Mouse (Mus musculus): ENCODE data around the gene Cobl. TPM values are rescaled to one million over a fixed set of nuclear protein-coding genes. Genes with fewer than 3 reads are reported as not detected.

Gene Cobl
- polyA plus RNA-seq (2014; fragmentation: Nextera tagmentation; extraction: Ambion mirVana) = 7.2 and 8.2 TPM in 2 replicates

DNA sequence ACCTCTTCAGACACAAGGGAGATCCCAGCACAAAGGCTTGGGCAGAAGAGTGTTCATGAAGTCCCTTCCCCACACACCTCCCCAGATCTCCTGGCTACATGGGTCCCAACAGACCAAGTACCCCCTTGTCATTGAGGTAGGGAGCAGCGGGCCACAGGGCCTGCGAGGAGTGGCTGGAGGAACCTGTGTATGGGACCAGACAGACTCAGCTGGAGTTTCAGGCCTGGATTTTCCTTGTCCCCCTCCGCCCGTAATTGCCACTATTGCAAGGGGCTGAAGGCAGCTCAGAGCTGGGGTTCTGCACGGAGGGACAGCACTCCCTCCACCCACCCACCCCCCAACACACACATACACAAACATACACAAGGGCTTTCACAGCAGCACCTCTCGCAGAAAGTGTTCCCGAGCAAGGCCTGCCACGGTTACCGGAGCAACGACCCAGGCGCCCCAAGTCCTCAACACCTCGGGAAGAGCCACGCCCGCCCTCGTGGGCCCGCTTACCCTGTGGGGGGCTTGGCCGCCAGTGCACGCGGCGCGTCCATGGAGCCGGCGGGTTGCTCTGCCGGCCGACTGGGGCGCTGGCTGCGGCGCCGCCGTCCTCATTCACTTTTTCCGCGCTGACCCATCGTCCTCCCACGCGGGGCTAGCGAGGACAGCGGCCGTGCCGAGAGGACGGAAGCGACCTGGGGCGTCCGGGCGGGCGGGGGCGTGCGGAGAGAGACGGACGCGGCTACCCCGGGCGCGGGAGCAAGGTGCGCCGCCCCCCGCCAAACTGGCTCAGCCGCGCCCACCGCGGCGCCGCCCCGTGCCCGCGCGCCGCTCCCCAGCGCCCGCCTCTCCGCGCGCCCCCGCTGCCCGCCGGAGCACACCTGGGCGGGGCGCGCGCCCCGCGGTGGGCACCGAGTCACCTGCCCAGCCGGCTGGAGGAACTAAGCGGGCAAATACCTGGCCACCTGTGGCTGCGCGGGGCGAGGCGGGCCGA is at the start of gene Cobl:
Gene Cobl, minus strand, starts transcription at position 780 of the 982 bp plus-strand sequence.
- Histone ChIP-seq H3K9ac (ENCODE audit: low read depth, low read length) (peak within 1 kb of the TSS; percentile 54), H3K4me1 (replicated peaks; ENCODE audit: control insufficient read depth, insufficient read depth, low read length) (no peaks in the 10 kb centered on the region; the same call in 1 of the 2 replicates), H3K4me3 (ENCODE audit: low read depth, low read length) (peak within 1 kb of the TSS; percentile 62), H3K9me3 (ENCODE audit: control insufficient read depth, low read length) (no peaks in the 10 kb centered on the region), H3K36me3 (ENCODE audit: control insufficient read depth, insufficient read depth, low read length) (no peaks in the 10 kb centered on the region), H3K27ac (ENCODE audit: low read depth, low read length) (no peak within 1 kb of the TSS), H3K27me3 (replicated peaks; ENCODE audit: control insufficient read depth, insufficient read depth, low read length) (peaks cover 26% of the 10 kb centered on the region), H3K4me2 (peak within 1 kb of the TSS; percentile 76)
- 1% methylated on average over 75 of the region's 89 CpGs for WGBS
- peak; percentile 41 for DNase-seq (ENCODE audit: low spot score)
- peak; percentile 45 for ATAC-seq (replicated peaks; ENCODE audit: low FRiP score)

DNA sequence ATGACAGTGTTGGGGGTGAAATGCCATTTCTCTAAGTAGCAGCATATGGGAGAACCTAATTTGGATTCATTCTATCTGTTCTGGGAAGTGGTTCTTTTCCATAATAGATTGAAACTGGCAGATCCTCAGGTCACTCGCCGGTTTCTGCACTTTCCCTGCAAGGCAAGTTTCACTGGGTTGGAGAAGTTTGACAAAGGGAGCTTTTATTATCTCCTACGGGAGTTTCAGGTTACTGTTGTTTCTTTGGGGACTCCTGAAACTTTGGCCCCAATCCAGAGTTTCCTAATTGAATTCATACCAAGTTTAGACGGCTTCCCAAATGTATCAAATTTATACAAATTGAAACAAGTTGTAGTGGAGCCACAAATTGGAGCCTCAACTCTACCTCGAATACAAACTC is 49.0 kb upstream of the Cobl start:
- WGBS = 55% methylated on average over 5 of the region's 5 CpGs
- Histone ChIP-seq H3K4me2 (no peak overlapping the region), H3K4me1 (replicated peaks; ENCODE audit: control insufficient read depth, insufficient read depth, low read length) (no peaks in the 10 kb centered on the region), H3K36me3 (ENCODE audit: control insufficient read depth, insufficient read depth, low read length) (no peaks in the 10 kb centered on the region), H3K27ac (ENCODE audit: low read depth, low read length) (no peak overlapping the region), H3K27me3 (replicated peaks; ENCODE audit: control insufficient read depth, insufficient read depth, low read length) (no peaks in the 10 kb centered on the region), H3K9me3 (ENCODE audit: control insufficient read depth, low read length) (no peaks in the 10 kb centered on the region), H3K4me3 (ENCODE audit: low read depth, low read length) (no peak overlapping the region), H3K9ac (ENCODE audit: low read depth, low read length) (no peak overlapping the region)
- DNase-seq (ENCODE audit: low spot score) (no peak), ATAC-seq (replicated peaks; ENCODE audit: low FRiP score) (no peak)

DNA sequence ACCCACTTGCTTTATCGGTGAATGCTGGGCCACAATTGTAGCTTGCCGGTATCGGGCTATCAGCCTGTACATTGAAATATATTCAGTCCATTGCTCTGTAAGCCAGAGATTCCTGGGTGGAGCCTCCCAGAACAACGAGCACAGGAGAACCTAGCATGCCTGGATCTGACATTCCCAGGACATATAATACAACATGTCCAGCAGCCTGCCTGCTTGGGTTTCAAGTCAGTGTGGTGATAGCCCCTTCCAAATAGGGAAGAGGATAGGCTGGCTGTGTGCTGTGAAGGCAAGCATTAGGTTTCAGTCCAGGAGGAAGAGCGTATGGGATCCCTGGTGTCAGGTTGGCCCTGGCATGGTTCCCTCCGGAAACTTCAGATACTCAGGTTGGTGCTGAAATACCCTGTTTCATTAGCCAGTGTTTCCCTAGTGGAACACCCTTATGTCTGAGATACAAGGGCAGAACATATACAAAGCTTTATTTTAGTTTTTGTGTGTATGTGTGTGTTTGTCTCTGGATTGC is 41.7 kb upstream of the Cobl start:
- Histone ChIP-seq H3K27me3 (replicated peaks; ENCODE audit: control insufficient read depth, insufficient read depth, low read length) (no peaks in the 10 kb centered on the region), H3K36me3 (ENCODE audit: control insufficient read depth, insufficient read depth, low read length) (no peaks in the 10 kb centered on the region), H3K4me3 (ENCODE audit: low read depth, low read length) (no peak overlapping the region), H3K4me1 (replicated peaks; ENCODE audit: control insufficient read depth, insufficient read depth, low read length) (no peaks in the 10 kb centered on the region), H3K27ac (ENCODE audit: low read depth, low read length) (no peak overlapping the region), H3K4me2 (no peak overlapping the region), H3K9me3 (ENCODE audit: control insufficient read depth, low read length) (no peaks in the 10 kb centered on the region), H3K9ac (ENCODE audit: low read depth, low read length) (no peak overlapping the region)
- WGBS = 82% methylated on average over 6 of the region's 6 CpGs
- DNase-seq (ENCODE audit: low spot score) = no peak
- ATAC-seq (replicated peaks; ENCODE audit: low FRiP score) = no peak

DNA sequence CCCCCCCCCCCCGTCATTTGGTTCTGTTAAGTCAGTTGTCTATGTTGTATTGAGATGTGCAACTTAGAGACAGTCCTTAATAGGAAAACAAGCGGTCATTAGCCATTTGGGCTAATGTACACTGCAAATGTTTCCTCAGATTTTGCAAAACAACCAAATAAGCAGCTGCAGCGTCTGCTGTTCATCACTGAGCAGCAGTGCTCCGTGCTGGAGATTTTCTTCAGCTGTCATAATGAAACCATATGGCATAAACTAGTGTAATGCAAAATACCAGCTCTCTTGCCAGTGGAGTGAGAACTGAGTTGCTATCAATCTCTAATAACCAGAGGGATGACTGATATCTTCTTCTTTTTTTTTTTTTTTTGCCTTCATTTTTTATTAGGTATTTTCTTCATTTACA is 39.0 kb upstream of the Cobl start:
- no peaks in the 10 kb centered on the region for H3K4me1 ChIP-seq (replicated peaks; ENCODE audit: control insufficient read depth, insufficient read depth, low read length)
- H3K27ac ChIP-seq (ENCODE audit: low read depth, low read length) = no peak overlapping the region
- no peaks in the 10 kb centered on the region for H3K27me3 ChIP-seq (replicated peaks; ENCODE audit: control insufficient read depth, insufficient read depth, low read length)
- 81% methylated on average over 4 of the region's 4 CpGs for WGBS
- H3K9me3 ChIP-seq (ENCODE audit: control insufficient read depth, low read length) = no peaks in the 10 kb centered on the region
- DNase-seq (ENCODE audit: low spot score) (no peak), ATAC-seq (replicated peaks; ENCODE audit: low FRiP score) (no peak)
- no peaks in the 10 kb centered on the region for H3K36me3 ChIP-seq (ENCODE audit: control insufficient read depth, insufficient read depth, low read length)
- no peak overlapping the region for H3K4me2 ChIP-seq
- no peak overlapping the region for H3K4me3 ChIP-seq (ENCODE audit: low read depth, low read length)
- no peak overlapping the region for H3K9ac ChIP-seq (ENCODE audit: low read depth, low read length)

DNA sequence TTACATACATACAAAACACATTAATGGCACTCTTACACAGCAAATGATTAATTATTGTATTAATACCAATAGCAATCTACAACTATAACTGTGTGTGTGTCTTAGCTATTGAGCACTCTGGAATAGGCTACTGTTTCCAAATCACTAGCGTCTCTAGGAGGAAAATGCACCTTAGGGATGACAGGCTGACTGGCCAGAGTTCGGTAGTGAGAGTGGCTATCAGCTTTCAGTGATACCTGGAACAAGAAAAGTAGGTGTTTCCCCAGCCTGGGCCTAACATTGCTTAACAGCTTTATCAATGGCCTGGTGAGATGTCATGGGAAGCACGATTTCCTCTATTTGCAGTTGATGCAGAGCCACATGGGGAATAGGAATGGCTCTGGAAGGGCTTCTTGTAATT is 37.0 kb upstream of the Cobl start:
- Histone ChIP-seq H3K4me3 (ENCODE audit: low read depth, low read length) (no peak overlapping the region), H3K4me1 (replicated peaks; ENCODE audit: control insufficient read depth, insufficient read depth, low read length) (no peaks in the 10 kb centered on the region), H3K9ac (ENCODE audit: low read depth, low read length) (no peak overlapping the region), H3K36me3 (ENCODE audit: control insufficient read depth, insufficient read depth, low read length) (no peaks in the 10 kb centered on the region), H3K4me2 (no peak overlapping the region), H3K9me3 (ENCODE audit: control insufficient read depth, low read length) (no peaks in the 10 kb centered on the region), H3K27me3 (replicated peaks; ENCODE audit: control insufficient read depth, insufficient read depth, low read length) (no peaks in the 10 kb centered on the region), H3K27ac (ENCODE audit: low read depth, low read length) (no peak overlapping the region)
- ATAC-seq (replicated peaks; ENCODE audit: low FRiP score) (no peak), DNase-seq (ENCODE audit: low spot score) (no peak)
- 80% methylated on average over 3 of the region's 3 CpGs for WGBS

DNA sequence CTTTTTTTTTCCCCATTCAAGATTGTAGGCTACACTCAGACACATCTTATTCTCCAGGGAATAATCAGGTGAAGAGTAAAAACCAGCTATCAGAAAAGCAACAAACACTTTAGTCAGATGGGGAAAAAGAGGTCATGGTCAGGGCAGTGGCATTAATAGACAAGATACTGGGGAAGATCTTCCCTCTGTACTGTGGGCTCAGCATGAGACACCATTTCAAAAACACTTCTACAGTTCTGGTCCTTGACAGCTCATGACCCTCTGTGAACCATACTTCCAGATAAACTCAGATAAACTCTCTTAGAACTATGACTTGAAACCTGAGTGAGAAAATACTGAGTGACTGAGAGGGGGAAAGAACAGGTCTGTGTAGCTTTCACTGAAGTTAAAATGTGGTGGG is 29.0 kb upstream of the Cobl start:
- Histone ChIP-seq H3K4me3 (ENCODE audit: low read depth, low read length) (no peak overlapping the region), H3K9me3 (ENCODE audit: control insufficient read depth, low read length) (no peaks in the 10 kb centered on the region), H3K36me3 (ENCODE audit: control insufficient read depth, insufficient read depth, low read length) (no peaks in the 10 kb centered on the region), H3K4me2 (no peak overlapping the region), H3K27me3 (replicated peaks; ENCODE audit: control insufficient read depth, insufficient read depth, low read length) (no peaks in the 10 kb centered on the region), H3K9ac (ENCODE audit: low read depth, low read length) (no peak overlapping the region), H3K27ac (ENCODE audit: low read depth, low read length) (no peak overlapping the region), H3K4me1 (replicated peaks; ENCODE audit: control insufficient read depth, insufficient read depth, low read length) (no peaks in the 10 kb centered on the region)
- ATAC-seq (replicated peaks; ENCODE audit: low FRiP score) (no peak), DNase-seq (ENCODE audit: low spot score) (no peak)

DNA sequence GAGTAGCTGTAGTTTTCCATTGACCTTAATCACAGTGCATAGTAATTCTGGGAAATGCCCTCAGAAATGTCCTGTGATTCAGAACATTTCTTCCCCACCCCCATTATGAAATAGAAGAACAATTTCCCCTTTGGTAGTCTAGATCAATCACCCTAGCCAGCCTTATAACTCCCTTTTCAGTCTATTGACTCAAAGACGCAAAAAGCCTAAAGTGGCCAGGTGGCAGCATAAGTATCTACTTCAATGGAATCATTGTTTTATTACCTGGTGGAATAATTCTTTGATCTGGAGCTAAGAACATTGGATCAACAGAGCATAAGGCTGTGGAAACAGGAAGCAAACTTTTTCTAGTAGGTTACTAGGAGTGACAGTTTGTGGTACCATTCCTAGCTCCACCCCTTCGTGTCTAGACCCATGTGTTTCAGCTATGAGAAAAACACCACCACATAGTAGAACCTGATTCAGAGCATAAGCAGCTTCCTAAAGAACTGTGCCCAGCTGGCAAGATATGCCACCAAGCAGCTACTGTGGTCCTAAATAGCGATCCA is 15.2 kb upstream of the Cobl start:
- no peak for DNase-seq (ENCODE audit: low spot score)
- no peaks in the 10 kb centered on the region for H3K4me1 ChIP-seq (replicated peaks; ENCODE audit: control insufficient read depth, insufficient read depth, low read length)
- H3K9me3 ChIP-seq (ENCODE audit: control insufficient read depth, low read length) = no peaks in the 10 kb centered on the region
- no peak for ATAC-seq (replicated peaks; ENCODE audit: low FRiP score)
- no peak overlapping the region for H3K4me3 ChIP-seq (ENCODE audit: low read depth, low read length)
- no peak overlapping the region for H3K27ac ChIP-seq (ENCODE audit: low read depth, low read length)
- 85% methylated on average over 3 of the region's 3 CpGs for WGBS
- no peaks in the 10 kb centered on the region for H3K27me3 ChIP-seq (replicated peaks; ENCODE audit: control insufficient read depth, insufficient read depth, low read length)
- no peak overlapping the region for H3K9ac ChIP-seq (ENCODE audit: low read depth, low read length)
- H3K4me2 ChIP-seq = no peak overlapping the region
- H3K36me3 ChIP-seq (ENCODE audit: control insufficient read depth, insufficient read depth, low read length) = no peaks in the 10 kb centered on the region

DNA sequence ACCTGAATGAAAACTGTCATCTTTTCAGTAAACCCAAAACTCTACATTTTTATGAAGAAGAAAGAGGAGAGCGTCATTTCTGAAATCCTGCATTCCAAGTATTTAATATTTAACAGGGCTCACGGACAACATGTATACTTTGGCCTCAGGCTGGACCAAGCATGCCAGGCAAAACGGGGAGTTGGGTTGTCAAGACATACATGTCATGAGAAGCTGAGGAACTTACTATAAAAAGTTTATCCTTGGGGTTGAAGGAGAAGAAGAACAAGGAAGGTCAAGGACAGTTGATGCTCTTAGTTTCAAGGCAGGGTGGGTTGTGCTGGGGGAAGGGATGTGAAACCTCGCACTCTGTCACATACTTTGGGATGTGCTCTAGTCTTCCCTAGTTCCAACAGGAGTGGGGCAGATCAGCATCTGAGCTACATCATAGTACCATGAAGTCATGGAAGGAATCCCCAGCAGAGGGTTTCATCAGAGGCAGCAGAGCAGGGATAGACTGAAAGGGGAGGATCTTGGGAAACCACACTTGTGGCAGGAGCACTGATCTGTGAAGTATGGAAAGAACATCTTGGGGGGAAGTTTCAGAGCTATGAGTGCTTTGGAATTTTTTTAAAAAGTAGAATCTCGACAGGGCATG is 9.7 kb upstream of the Cobl start:
- H3K9ac ChIP-seq (ENCODE audit: low read depth, low read length) = no peak overlapping the region
- no peaks in the 10 kb centered on the region for H3K36me3 ChIP-seq (ENCODE audit: control insufficient read depth, insufficient read depth, low read length)
- 74% methylated on average over 5 of the region's 5 CpGs for WGBS
- DNase-seq (ENCODE audit: low spot score) = no peak
- no peaks in the 10 kb centered on the region for H3K9me3 ChIP-seq (ENCODE audit: control insufficient read depth, low read length)
- no peak overlapping the region for H3K4me2 ChIP-seq
- H3K27me3 ChIP-seq (replicated peaks; ENCODE audit: control insufficient read depth, insufficient read depth, low read length) = no peaks in the 10 kb centered on the region
- no peak for ATAC-seq (replicated peaks; ENCODE audit: low FRiP score)
- no peak overlapping the region for H3K27ac ChIP-seq (ENCODE audit: low read depth, low read length)
- no peaks in the 10 kb centered on the region for H3K4me1 ChIP-seq (replicated peaks; ENCODE audit: control insufficient read depth, insufficient read depth, low read length)
- no peak overlapping the region for H3K4me3 ChIP-seq (ENCODE audit: low read depth, low read length)
